Mouse (Mus musculus) kidney, postnatal 4 days (tissue): ENCODE measurements around the gene Cd8a.
"Not testable (repeated sequence)": the region's sequence is repeated elsewhere in the genome, so short reads cannot be mapped to it uniquely, and the experiment has no call there.

Source experiments
- DNase-seq, 2 experiments: peaks; one replicate each; pipeline ENCODE4 v3.0.0; 2021; ENCODE audit warnings: mixed read lengths in 2 of 2

Gene Cd8a

DNA sequence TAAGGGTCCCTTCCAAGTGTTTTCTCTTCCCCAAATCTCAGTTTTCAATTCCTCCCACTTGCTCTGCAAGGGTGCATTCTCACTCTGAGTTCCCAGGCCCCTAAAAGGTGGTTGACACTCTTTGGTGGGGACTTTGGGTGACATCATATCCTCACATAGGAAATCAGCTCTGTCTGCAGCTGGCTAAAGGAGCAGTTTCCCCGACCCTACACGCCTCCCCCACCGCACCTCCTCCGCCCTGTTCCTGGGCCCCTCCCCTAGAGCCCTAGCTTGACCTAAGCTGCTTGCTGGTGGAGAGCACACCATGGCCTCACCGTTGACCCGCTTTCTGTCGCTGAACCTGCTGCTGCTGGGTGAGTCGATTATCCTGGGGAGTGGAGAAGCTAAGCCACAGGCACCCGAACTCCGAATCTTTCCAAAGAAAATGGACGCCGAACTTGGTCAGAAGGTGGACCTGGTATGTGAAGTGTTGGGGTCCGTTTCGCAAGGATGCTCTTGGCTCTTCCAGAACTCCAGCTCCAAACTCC, at the start of gene Cd8a:
Cd8a (plus strand) TSS at position 179 of the 527 bp plus-strand sequence.
- DNase-seq = peak in 1 of 2 experiments; percentile 5

DNA sequence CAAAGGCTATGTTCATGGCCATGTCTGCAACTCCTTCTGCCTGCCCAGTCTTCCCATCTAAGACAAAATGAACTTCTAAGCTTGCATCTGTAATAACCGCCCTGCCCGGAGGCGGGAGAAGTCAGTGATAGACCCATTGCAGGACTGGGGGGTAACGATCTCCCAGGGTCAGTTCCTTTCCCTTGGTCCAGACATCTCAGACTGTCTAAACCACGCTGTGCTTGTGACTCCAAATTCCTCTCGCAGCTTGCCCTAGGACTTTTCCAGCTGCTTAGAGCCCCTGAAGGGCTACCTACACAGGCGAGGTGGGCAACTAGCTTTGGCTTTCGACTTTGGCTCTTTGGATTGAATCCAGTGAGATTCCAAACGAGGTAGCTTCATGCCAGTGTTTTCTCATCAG, 48.4 kb upstream of the Cd8a start:
- no peak for DNase-seq

DNA sequence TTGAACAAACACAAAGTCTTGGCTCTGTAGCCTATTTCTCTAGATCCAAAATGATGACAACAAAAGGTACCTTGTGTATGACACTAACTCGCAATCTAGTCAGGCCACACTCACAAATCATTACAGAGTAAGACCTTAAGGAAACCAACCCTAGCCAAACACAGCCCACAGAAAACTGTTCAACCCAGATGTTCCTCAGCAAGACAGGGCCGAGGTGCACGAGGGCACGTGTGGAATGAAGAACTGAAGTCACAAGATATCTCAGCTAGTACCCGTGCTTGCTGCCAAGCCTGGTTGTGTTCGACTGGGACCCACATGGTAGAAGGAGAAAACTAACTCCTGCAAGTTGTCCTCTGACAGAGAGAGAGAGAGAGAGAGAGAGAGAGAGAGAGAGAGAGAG, 43.3 kb upstream of the Cd8a start:
- DNase-seq = no peak

DNA sequence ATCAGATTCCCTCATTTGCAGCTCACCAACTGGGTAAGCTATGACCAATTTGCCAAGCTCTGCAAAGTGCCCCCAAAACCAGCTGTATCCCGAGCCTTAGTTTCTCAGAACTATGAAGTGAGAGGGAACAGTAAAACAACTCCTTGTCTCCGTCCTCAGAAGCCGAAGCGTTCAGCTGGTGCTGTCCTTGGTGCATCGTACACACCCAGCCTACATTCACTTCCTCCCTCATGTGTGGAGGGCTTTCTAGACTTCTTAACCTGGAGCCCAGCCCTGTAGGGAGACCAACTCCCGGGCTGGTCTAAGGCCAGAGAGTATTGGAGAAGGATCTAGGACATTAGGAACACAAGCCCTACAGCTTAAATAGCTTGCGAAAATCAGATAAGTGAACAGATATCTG, 42.7 kb upstream of the Cd8a start:
- no peak for DNase-seq

DNA sequence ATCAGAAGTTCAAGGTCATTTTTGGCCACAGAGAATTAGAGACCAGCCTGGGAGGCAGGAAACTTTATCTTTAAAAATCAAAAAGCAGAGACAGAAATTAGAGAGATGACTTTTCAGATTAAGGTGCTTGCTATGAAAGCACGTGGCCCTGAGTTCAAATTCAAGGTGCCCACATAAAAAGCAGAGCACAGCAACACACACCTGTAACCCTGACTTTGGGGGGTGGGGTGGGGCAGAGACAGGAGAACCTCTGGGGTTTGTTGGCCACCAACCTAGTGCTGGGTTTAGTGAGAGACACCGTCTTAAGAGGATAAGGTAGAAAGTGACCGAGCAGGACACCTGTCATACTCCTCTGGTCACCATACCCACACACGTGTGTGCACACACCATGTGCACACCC, 41.7 kb upstream of the Cd8a start:
- not testable (repeated sequence) for DNase-seq

DNA sequence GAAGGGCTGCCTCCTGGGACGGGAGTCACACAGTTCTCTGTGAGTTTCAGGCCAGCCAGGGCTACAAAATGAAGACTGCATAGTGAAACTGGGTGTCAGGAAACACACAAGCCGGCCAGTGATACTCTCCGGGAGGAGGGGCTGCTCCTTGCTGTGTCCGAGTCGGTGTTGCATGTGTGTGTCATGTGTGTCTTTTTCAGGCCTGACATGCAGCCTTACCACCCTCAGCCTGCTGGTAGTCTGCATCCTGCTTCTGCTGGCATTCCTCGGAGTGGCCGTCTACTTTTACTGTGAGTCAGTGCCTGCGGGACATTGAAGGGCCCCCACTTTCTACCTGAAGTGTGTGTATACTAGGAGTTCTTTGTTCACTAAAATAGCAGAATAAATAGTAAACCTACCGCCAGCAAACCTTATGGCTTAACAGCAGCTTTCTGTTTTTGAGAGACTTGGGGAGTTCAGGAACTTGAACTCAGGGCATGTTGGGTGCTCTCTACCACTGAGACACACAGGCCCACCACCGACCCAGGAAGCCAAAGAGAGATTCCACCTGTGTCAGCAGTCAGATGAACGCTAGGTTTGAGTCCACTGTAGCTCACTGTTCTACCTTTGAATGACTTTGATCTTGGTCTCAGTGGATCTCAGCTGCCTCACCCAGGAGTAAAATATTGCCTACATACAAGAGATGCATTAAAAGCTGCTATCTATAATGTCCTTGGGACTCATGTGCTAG, 40.8 kb upstream of the Cd8a start:
- no peak for DNase-seq

DNA sequence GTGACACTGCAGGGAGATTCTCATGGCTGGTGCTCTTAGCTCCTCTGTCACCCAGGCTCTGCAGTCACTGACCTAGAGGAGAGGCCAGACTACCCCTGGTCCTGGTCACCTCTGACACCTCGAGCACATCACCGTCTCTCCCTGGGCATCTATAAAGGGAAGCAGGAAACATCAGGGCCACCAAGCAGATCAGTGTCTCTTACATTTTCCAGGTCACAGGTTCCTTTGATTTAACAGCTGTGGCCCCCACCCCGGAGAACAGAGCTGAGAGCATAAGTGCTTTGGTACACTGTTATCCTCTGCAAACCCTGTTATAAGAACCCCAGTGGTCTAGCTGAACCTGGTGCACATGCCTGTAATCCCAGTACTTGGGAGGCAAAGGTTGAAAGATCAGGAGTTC, 40.2 kb upstream of the Cd8a start:
- no peak for DNase-seq

DNA sequence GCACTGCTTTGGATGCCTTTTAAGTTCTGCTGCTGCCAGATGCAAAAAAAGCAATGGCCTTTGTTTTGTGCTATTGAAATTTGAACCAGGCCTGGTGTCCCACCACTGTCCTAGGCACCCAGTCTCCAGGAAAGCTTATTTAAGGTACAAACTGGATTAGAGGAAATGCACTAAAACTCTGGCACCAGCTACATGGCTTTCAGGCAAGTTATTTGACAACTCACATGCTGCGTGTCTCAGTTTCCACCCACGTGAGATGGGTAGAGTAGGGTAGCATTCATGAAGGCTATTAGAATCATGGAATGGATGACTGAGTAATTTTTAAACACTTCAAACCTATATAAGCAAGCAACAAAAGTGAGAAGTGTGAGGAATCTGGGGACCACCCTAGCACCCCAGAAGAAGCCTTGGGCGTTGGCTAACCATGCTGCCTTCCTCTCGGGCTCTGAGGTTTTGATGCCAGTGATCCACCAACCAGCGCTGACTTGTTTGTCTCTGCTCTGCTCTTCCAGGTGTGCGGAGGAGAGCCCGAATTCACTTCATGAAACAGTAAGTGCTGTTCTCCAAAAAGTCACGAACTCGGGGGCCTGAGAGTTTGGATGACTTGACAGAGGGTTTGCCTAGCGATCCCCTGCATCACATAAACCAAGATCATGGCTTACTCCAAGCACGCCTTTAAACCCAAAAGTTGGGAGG, 39.5 kb upstream of the Cd8a start:
- no peak for DNase-seq

DNA sequence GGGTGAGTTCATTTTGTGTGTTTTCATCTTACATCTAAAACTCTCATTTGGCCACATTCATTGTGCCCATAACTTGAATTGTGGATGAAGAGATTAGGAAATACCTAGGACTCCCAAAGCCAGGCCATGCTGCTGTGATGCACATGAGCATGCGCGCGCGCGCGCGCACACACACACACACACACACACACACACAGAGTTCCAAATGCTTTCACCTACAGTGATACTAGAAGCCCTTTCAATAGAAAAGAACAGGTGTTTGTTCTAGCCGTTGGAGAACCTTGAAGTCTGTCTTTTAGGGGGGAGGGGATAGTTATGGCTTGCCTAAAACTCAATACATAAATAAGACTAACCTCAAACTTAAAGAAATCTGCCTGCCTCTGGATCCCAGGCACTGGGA, 35.6 kb upstream of the Cd8a start:
- DNase-seq = no peak

DNA sequence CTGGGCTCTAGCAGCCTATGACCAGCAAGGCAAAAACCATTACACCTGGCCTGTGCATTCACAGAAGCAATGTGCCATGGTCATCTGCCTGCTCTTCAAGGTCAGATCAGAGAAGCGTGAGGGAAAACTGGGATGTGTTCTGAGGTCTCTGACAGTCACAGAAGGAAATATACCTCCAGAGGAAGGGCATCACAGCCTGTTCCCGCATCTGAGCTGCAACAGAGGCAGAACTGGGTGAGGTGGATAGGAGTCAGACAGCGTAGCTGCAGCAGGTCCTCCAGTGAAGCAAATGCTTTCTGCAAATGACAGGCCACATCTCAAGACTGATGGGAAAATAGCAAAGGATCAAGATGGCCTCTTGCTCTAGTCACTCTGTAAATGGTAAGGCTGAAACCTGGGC, 34.3 kb upstream of the Cd8a start:
- DNase-seq = no peak

DNA sequence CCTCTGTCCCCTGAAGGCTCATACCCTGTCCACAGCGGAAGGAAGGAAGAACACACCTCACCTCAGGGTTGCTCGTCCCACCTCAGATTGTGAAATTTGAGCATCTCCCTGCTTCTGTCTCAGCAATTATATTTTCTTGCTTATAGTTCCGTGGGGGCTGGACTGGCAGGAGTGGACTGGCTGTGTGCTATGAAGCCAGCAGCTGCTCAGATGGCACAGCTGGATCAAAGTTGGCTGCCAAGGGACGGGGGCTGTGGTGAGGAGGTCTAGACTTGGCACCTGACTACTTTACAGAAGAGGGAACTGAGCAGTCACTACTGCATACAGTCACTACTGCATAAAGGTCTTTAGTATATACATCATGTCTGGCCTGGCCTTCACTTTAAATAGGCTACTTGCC, 33.9 kb upstream of the Cd8a start:
- DNase-seq = no peak

DNA sequence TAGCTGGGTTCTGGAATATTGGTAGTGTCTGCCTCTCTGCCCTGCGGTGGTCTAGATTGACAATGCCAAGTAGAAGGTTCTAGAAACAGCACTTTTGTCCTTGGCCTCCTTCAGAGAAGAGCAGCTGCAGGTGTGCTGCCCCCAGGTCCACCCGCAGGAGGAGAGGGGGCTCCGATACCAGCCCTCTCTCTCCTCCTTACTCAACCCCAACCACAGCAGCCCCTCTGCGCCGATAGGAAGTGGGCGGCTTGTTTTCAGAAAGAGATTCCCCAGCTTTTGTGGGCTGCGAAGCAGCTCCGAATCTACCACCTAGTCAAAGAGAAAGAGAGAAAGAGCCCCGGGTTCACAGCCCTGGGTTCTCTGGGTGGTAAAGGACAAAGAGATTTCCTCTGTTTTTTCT, 32.0 kb upstream of the Cd8a start:
- DNase-seq = no peak

DNA sequence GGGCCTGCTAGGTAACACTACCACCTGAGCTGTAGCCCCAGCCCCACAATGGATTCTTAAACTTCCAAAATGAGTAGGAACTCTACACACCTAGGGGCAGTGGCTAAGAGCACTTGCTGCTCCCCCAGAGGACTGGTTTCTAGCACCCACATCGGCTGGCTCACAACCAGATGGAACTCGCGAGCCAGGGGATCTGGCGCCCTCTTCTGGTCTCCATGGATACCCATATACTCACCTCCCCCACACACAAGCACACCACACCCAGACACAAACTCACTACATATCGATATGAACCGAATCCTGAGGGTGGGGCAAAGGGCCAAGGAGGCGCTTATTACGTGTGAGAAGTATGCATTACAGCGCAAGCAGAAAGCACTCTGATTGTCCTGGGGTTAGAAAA, 25.2 kb upstream of the Cd8a start:
- no peak for DNase-seq

DNA sequence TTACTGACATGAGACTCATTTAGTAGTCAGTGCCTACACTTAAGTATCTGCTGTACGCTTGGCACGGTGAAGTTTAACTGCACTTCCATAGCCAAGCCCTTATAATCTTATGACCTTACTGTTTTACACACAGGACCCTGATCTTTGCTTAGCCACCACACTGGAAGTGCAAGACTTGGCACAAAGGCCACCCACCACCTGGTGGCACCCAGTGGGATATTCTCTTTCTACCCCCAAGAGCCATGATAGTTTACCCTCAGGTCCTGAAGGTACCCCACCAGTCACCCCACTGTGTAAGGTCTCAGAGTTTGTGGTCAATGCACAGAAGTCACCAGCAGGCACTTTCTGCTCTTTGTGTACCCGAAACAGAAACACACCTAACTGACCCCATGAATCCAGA, 22.0 kb upstream of the Cd8a start:
- DNase-seq = no peak

DNA sequence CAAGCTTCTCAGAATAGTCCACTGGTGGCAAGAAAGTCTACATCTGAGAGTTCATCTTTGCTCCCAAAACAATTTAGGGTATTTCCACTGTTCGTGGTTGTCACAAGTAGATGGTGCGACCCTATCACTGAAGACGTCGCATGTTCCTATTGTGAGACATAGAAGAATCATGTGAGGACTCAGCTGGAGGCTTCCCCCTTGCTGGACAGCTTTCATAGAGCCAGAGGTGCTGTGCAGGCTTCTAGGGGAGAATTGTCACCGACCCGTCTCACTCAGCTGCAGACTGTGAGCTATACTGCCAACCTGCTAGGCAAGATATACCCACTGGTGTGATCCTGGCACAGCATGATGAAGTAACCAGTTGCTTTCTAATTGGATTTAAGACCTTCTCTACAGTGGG, 21.0 kb upstream of the Cd8a start:
- no peak for DNase-seq

DNA sequence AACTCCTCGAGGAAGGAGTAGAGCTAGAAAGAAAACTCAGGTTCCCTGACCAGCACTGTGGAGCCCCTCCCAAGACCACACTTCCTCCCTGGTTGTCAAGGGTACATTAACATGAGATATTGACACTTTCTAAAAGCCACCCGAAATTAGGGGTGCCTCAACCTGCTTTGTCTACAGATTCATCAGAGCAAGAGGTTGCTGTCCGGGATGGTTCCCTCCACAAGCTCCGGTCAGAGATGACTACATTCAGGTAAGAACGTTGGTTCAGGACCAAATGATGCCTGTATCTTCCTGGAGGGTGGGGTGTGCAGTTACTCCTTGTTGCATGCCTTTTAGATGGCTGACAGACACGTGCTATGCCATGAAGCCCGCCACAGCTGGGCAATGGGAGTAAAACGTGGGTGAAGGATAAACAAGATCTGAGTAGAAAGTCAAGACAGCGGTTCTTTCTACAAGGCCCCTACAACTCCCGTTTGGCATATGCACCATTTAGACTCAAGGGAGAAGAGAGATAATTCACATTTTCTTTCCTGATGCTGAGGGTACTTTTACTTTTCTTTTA, 20.3 kb upstream of the Cd8a start:
- DNase-seq = no peak

DNA sequence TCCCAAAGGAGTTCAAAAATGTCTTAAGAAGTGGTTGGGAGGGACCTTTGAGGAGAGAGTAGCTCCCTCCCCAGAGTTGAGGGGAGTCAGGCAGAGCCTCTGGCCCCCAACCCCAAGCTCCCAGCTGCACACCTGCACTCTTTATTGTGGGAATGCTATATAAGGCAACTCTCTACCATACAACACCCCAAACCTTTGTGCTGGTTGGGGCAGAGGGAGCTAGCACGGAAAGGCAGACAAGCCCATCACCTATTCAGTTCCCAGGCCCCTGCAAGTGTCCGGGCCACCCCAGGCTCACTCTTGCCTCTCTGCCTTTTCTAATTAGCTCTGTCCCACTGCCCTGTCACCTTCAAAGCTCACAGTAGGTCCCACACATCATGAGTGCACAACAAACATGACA, 19.5 kb upstream of the Cd8a start:
- no peak for DNase-seq

DNA sequence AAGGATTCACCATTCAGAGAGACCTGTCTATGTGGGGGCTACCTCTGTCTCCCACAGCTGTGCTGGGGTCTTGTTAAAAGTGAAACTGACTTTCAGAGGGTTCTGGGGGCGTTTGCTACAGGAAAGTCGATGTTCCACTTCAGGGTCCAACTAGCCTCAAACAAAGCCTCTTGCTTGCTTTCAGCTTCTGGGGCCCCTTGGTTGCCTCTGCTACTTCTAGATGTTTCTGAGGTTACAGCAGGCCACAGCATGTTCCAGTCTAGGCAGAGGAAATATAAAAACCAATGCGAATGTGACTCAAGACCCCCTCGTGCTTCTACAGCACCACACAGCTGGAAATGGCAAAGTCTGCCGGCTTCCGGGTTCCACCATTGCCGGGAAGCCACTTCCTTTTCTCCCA, 15.7 kb upstream of the Cd8a start:
- DNase-seq = no peak

DNA sequence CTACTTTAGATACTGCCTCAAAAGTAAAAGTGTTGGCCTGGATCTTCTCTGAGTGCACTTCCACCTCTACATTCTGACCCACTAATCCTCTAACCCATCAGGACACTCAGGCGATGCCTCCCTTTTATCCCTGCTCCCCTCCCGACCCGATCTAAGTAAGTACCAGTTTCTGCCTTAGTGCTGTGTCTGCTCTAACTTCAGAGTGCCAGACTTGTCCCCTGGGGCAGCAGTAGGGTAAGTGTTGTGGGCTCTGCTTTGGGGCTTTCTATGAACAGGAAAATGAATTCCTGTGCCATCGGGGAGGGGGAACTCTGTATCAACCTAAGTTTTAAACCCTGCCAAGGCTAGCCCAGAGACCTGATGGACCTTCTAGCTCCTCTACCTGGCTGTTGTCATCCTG, 13.0 kb upstream of the Cd8a start:
- no peak for DNase-seq

DNA sequence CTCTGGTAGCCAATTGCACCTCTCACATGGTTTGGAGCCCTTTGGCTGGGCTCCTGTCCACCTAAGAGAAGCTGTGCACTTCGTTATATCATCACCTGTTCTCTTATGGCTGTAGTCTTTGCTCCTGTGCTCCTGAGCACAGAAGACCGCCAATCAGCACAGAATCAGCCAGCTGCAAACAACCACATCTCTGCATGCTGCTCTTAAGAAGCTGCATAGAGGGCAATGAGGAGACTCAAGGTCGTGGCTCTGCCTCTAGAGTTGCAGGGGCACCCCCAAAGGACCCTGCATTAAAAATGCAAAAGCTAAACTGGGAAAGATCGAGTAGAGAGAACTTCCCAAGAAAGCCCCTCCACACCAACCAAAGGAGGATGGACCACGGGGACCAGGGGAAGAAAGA, 12.5 kb upstream of the Cd8a start:
- DNase-seq = no peak

DNA sequence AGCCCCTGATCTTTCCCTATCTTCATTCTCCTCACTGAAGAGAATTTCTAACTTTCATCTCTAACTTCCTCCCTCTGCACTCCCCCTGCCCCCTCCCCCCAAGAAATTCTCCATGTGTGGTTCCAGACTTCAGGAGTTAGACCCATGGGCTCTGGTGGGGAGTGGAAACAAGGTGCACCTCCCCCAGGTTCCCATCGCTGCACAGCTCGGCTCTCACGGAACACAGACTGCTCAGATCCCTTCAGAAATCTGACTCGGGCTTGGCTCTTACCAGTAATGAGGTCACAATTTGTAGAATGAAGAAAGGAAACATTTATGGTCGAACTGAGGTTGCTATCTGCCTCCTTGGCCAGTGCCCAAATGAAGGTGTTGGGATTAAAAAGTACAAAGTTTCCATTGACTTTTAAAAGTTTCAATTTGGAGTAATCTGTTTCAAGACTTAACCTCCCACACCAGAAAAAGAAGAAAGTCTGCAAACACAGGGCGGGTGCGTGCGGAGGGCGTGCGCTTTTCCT, 12.0 kb upstream of the Cd8a start:
- DNase-seq = peak in 1 of 2 experiments; percentile 12

DNA sequence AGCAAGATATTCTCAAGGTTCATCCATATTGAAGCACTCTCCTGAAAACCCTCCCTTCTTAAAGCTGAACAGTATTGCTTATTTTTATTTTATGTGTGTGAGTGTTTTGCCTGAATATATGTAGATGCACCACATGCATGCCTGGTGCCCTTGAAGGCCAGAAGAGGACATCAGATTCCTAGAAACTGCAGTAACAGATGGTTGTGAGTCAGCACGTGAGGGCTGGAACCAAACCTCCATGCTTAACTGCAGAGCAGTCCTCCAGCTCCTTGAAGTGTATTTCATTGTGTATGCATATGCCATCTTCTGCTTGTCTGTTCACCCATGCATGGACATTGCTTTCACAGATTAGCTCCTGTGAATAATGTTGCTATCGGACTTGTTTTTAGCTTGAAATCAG, 9.2 kb upstream of the Cd8a start:
- no peak for DNase-seq

DNA sequence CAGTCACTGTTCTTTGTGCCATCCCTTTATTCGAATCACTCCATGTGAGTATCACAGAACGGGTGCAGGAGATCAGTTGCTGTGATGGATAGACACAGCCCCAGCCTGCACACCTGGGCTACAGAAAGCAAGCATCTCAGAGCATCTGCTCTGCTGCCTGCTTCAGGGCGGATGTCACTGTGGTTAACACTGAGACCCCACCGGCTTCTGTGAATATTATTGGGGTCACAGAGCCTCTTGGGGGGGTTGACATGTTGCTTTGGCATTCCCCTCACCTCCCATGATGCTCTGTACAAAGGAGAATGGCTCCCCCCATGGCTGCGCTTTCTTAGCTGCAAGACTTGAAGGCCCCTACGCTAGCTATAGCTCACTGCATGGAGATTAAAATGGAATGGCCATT, 3.8 kb upstream of the Cd8a start:
- no peak for DNase-seq

DNA sequence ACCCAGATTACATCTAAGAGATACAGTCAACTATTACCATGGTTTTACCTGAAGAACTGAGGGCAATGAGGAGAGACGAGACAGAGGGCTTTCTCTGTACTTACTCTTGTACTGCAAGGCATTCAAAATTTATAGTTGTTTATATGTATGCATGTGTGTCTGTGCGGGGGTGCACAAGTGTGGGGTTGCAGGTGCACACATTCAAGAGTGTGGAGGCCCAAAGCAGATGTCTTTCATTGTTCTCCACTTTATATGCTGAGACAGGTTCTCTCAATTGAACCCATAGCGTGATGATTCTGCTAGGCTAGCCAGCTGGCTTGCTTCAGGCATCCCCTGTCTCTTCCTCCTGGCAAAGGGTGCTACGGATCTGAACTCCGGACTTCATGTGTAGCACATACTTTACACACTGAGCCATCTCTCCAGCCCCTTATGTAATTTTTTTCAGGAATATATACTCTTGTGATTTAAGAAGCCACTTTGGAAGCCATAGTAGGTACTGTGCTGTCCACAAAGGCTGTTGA, 2.1 kb upstream of the Cd8a start:
- no peak for DNase-seq
